Mouse (Mus musculus) kidney, embryonic 14.5 days (tissue): ENCODE data around the gene Cdhr5. TPM values are rescaled to one million over a fixed set of nuclear protein-coding genes. Genes with fewer than 3 reads are reported as not detected.
A peak's percentile ranks its signal among the peaks of the same experiment; 100 is the strongest.

Source experiments
- ATAC-seq: fragments of 200-750 bp; cut with Nextera tagmentation; 2 replicates; pipeline ENCODE4 v1.8.0; 2017; ENCODE audit warnings: moderate number of reproducible peaks, mild to moderate bottlenecking, moderate TSS enrichment, moderate library complexity; ENCODE audit not compliant: low FRiP score, low TSS enrichment
- H3K27ac ChIP-seq: fragments of 300-500 bp; sonication (generic); 2 replicates; pipeline ENCODE4 v1.5.1; 2014; ENCODE audit warnings: low read depth, mild to moderate bottlenecking, low read length, moderate library complexity, mixed read lengths
- H3K27me3 ChIP-seq: fragments of 300-500 bp; sonication (generic); 2 replicates; pipeline ENCODE4 v1.6.1; 2014; ENCODE audit warnings: mild to moderate bottlenecking, low read length; ENCODE audit not compliant: control insufficient read depth, insufficient read depth
- H3K36me3 ChIP-seq: fragments of 300-500 bp; sonication (generic); 2 replicates; pipeline ENCODE4 v1.6.1; 2014; ENCODE audit warnings: low read length, mixed read lengths; ENCODE audit not compliant: control insufficient read depth, insufficient read depth
- H3K4me1 ChIP-seq: fragments of 300-500 bp; sonication (generic); 2 replicates; pipeline ENCODE4 v1.6.1; 2014; ENCODE audit warnings: low read length, mixed read lengths; ENCODE audit not compliant: control insufficient read depth, insufficient read depth
- H3K4me2 ChIP-seq: fragments of 300-500 bp; sonication (generic); replicated peaks from 2 replicates; pipeline ENCODE4 v1.6.1; 2014; ENCODE audit warnings: low read depth, mild to moderate bottlenecking, low read length
- H3K4me3 ChIP-seq: fragments of 300-500 bp; sonication (generic); 2 replicates; pipeline ENCODE4 v1.5.1; 2014; ENCODE audit warnings: mild to moderate bottlenecking, low read length
- H3K9ac ChIP-seq: fragments of 300-500 bp; sonication (generic); 2 replicates; pipeline ENCODE4 v1.6.1; 2014; ENCODE audit warnings: low read depth, mild to moderate bottlenecking, low read length, moderate library complexity
- H3K9me3 ChIP-seq: fragments of 300-500 bp; sonication (generic); 2 replicates; pipeline ENCODE4 v1.6.1; 2016; ENCODE audit warnings: low read length; ENCODE audit not compliant: control insufficient read depth
- WGBS: fragments of 180-500 bp; shearing (Covaris S2); extraction: QIAGEN DNeasy Blood & Tissue Kit; methylation state at CpG from one replicate; pipeline ENCODE4 v1.1.7; 2014; 5-methylcytosine and 5-hydroxymethylcytosine counted together
- polyA plus RNA-seq: library from polyadenylated mRNA; unstranded; fragments of >200 nt; fragmentation: Nextera tagmentation; extraction: Ambion mirVana; gene quantifications from 2 replicates; pipeline ENCODE4 v1.2.1, GENCODE M21; 2014

Gene Cdhr5
- polyA plus RNA-seq, 1 experiment from 2014 or later: 3.5 TPM

DNA sequence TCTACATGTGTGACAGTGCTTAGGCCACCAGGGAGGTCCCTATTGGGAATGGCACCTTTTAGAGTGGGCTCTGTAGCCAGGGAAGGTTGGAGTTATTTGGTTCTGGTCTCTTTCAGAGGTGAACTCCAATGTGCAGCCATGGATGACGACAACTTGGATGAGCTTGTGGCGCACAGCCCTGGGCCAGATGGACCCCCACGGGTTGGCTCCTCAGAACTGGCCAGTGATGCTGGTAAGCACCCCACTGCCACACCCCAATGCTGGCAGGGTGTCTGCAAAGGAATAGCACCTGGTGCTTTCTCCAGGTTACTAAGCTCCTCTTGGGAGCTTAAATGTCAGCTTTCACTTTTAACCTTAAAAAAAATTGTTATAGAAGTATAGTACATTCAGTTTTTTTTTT lies 45.5 kb downstream of the Cdhr5 start:
- H3K4me1 ChIP-seq: peaks cover 18% of the 10 kb centered on the region
- 94% methylated on average over 3 of the region's 3 CpGs for WGBS
- H3K9ac ChIP-seq: no peak overlapping the region
- no peaks in the 10 kb centered on the region for H3K27me3 ChIP-seq
- H3K4me2 ChIP-seq: no peak overlapping the region
- no peak overlapping the region for H3K4me3 ChIP-seq
- H3K27ac ChIP-seq: no peak overlapping the region
- peaks cover 52% of the 10 kb centered on the region for H3K36me3 ChIP-seq
- no peaks in the 10 kb centered on the region for H3K9me3 ChIP-seq
- no peak for ATAC-seq

DNA sequence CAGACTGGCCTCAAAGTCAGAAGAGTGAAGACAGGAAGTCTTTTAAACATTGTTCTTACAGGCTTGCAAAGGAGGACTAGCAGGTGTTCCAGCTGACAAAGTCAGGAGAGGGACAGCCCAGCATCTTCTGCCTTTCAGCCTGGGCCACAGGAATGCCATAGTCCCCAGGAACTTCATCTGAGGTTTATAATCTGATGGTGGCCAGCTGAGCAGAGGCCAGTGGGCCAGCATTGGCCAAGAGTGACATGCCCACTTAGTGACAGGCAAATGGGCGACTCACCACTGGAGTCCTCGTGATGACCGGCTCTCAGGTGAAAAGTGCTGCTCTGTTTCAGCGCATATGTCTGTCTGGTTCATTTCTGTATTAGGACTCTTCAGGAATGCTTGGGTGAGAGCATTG lies 46.0 kb downstream of the Cdhr5 start:
- 0 out of 2 replicates have a peak overlapping the region, but pooled peaks have one; percentile 12 for H3K9ac ChIP-seq
- H3K4me1 ChIP-seq: peaks cover 18% of the 10 kb centered on the region
- no peak for ATAC-seq
- no peak overlapping the region for H3K4me2 ChIP-seq
- H3K27me3 ChIP-seq: no peaks in the 10 kb centered on the region
- no peak overlapping the region for H3K4me3 ChIP-seq
- WGBS: 90% methylated on average over 4 of the region's 4 CpGs
- no peaks in the 10 kb centered on the region for H3K9me3 ChIP-seq
- no peak overlapping the region for H3K27ac ChIP-seq
- peaks cover 49% of the 10 kb centered on the region for H3K36me3 ChIP-seq

DNA sequence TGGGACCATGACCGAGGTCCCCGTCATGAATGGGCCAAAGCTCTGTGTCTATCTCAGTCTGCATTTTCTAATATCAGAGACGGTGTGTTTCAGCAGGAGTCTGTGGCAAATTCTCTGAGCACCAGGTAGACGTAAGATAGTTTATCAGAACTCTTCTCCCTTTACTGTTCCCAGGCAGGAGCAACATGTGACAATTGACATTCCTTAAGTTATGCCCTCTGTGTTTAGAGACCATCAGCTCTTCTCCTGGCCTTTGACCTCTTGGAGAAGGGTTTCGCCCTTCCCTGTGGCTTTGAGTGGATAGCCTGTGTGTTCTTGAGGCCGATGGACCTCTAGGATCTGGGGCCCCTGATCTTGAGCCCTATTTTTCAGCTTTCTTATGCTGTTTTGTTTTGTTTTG lies 46.9 kb downstream of the Cdhr5 start:
- Histone ChIP-seq H3K4me2 (peak overlapping the region; percentile 80), H3K36me3 (peaks cover 40% of the 10 kb centered on the region), H3K9ac (peak overlapping the region; percentile 98), H3K9me3 (no peaks in the 10 kb centered on the region), H3K27ac (no peak overlapping the region), H3K4me3 (peak overlapping the region; percentile 100), H3K27me3 (no peaks in the 10 kb centered on the region), H3K4me1 (peaks cover 18% of the 10 kb centered on the region)
- 60% methylated on average over 6 of the region's 6 CpGs for WGBS
- no peak for ATAC-seq

DNA sequence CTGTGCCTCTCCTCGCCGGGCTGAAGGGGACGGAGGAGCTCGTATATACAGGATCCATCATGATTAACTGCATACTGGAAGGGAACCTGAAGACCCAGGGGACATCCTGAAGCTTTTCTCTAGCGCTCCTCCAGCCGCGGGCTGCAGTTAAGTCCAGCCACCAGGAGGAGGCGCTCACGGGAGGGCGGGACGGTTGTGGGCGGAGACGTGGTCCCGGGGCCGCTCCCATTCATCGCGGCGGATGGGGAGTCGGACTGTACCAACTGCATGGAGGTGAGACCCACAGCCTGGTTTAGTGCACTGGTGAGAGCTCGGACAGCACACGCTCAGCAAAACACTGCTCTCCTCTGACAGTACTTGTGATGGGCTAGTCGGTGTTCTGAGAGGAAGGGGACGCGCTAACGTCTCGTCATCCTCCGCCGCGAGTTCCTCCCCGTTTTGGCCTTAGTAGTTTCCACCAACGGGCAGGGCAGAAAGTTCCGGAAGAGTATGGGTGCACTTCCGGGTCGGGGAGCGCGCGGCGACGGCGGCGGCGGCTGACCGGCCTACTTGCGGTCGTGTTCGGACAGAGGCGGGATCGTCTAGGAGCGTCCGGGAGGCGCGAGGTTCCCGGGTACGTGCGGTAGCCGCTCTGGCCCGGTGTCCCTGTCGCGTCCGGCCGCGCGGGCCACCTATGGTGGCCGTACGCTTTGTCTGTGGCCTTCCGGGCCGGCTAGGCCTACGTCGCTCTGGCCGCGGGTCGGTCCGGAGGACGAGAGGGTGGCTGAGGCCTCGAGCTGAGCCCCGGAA lies 48.1 kb downstream of the Cdhr5 start, which contains the start of gene Phrf1:
Gene Phrf1, plus strand, starts transcription at position 506 of the 789 bp plus-strand sequence.
- Histone ChIP-seq H3K36me3 (peaks cover 28% of the 10 kb centered on the region), H3K9me3 (no peaks in the 10 kb centered on the region), H3K4me2 (peak within 1 kb of the TSS; percentile 80), H3K27ac (peak within 1 kb of the TSS; percentile 73), H3K27me3 (no peaks in the 10 kb centered on the region), H3K4me1 (peaks cover 18% of the 10 kb centered on the region), H3K9ac (peak within 1 kb of the TSS; percentile 98), H3K4me3 (peak within 1 kb of the TSS; percentile 100)
- WGBS: under 1% methylated on average over 74 of the region's 76 CpGs
- ATAC-seq: peak; percentile 94

DNA sequence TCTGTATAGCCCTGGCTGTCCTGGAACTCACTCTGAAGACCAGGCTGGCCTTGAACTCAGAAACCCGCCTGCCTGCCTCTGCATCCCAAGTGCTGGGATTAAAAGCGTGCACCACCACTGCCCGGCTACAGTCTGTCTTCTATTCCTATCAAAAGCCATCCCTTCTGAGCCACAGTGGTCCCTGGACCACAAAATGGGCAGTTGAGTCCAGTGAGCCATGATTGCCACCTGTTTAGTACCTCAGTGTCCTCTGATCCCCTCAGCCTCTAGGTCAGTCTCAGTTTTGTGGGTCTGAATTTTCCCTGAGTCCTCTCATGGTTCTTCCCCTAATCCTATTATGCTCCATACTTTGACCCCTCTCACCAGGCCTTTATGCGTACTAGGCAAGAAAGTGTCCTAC lies 48.8 kb downstream of the Cdhr5 start:
- H3K9ac ChIP-seq: peak overlapping the region; percentile 98; the same call in 1 of the 2 replicates
- ATAC-seq: no peak
- no peak overlapping the region for H3K27ac ChIP-seq
- 84% methylated on average over 4 of the region's 4 CpGs for WGBS
- peaks cover 18% of the 10 kb centered on the region for H3K4me1 ChIP-seq
- H3K27me3 ChIP-seq: no peaks in the 10 kb centered on the region
- H3K9me3 ChIP-seq: no peaks in the 10 kb centered on the region
- H3K36me3 ChIP-seq: peaks cover 21% of the 10 kb centered on the region
- H3K4me2 ChIP-seq: no peak overlapping the region
- H3K4me3 ChIP-seq: peak overlapping the region; percentile 100; the same call in 1 of the 2 replicates

DNA sequence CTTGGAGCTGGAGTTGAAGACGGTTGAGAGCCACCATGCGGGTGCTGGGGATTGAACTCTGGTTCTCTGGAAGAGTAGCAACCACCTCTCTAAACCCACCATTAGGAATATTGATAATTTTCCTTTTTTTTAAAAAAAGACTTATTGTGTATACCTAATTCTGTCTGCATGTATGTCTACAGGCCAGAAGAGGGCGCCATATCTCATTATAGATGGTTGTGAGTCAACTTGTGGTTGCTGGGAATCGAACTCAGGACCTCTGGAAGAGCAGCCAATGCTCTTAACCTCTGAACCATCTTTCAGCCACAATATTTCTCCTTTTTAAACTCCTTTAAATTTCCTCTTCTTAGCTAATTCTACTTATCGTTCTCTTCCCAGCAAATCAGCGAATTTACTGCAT lies 50.1 kb downstream of the Cdhr5 start:
- WGBS: 81% methylated on average over 6 of the region's 6 CpGs
- Histone ChIP-seq H3K27me3 (no peaks in the 10 kb centered on the region), H3K4me3 (no peak overlapping the region), H3K27ac (no peak overlapping the region), H3K36me3 (peaks cover 9% of the 10 kb centered on the region), H3K9me3 (no peaks in the 10 kb centered on the region), H3K4me1 (peaks cover 25% of the 10 kb centered on the region), H3K9ac (no peak overlapping the region), H3K4me2 (no peak overlapping the region)
- no peak for ATAC-seq

DNA sequence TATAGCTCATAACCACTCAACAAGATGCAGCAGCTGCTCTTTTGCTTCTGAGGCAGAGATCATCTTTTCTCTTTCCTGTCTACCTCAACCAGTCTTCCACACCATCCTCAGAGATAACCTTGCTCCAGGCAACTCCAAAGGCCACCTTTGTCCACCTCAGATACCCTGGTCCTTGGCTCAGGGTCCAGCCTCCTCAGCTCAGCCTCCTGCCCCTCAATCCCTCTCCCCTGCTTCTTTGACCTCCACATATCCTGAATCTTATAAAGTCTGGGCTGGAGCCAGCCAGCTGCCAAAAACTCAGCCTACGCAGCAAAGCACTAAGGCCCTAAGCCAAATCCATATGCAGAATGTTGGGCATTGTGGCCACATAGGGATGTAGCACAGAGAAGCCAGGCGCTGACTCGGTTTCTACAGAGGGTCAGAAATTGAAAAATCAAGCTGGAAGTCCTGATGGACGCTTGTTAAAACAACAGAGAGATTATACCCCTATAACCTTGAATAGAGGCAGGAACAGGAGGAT lies 53.8 kb downstream of the Cdhr5 start:
- no peaks in the 10 kb centered on the region for H3K27me3 ChIP-seq
- 86% methylated on average over 4 of the region's 4 CpGs for WGBS
- H3K36me3 ChIP-seq: peaks cover 10% of the 10 kb centered on the region; the same call in 1 of the 2 replicates
- no peaks in the 10 kb centered on the region for H3K9me3 ChIP-seq
- H3K27ac ChIP-seq: peak overlapping the region; percentile 77; the same call in 1 of the 2 replicates
- ATAC-seq: no peak
- H3K4me1 ChIP-seq: peaks cover 17% of the 10 kb centered on the region; the same call in 1 of the 2 replicates
- H3K4me3 ChIP-seq: no peak overlapping the region
- no peak overlapping the region; the same call in 1 of the 2 replicates for H3K4me2 ChIP-seq
- peak overlapping the region; percentile 48; the same call in 1 of the 2 replicates for H3K9ac ChIP-seq

DNA sequence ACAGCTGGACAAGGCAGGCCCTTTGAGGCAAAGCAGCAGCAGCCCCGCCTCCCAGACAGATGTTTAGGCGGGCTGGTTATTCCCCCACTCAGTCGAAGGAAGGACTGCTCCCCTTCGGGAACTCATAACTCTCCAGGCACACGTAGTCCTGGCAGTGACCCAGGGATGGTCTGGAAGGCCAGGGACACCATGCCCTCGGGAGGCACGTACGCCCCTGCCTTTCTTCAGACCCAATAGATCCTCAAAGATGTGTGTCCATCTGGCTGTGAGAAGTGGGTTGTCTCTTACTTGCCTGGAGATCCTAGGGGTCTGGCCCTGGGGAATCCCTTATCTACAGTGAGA lies 54.5 kb downstream of the Cdhr5 start:
- ATAC-seq: no peak
- Histone ChIP-seq H3K27ac (peak overlapping the region; percentile 77), H3K9me3 (no peaks in the 10 kb centered on the region), H3K36me3 (peaks cover 12% of the 10 kb centered on the region; the same call in 1 of the 2 replicates), H3K4me1 (peaks cover 21% of the 10 kb centered on the region; the same call in 1 of the 2 replicates), H3K27me3 (no peaks in the 10 kb centered on the region), H3K4me3 (peak overlapping the region; percentile 19; the same call in 1 of the 2 replicates), H3K9ac (peak overlapping the region; percentile 48), H3K4me2 (peak overlapping the region; percentile 95)
- 6% methylated on average over 8 of the region's 8 CpGs for WGBS
